Mouse (Mus musculus): ENCODE measurements at regions not wholly inside any gene's neighbourhood (a gene's known extent, or its start where the extent isn't known, plus 50 kb on each side); places are given as distances from the start of the nearest gene placed in this dataset.

DNA sequence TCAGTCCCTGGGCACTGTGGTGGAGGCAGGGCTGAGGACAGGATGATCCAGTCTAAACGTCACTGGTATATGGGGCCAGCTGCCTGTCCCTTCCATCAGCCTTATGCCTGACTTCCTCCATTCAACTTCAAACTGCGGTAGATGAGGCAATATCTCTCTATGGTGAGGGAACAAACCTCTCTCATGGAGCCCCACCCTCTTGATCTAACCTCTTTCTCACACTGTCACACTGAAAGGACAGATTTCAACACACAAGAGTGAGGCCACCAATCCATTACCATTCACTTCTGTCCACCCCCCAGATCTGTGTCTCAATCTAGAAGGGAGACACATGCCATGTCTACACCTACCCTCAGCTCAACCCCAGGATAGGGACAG is 92.5 kb upstream of the Smad3 start:
- in situ Hi-C loops (cut with MboI) = no loop called here

DNA sequence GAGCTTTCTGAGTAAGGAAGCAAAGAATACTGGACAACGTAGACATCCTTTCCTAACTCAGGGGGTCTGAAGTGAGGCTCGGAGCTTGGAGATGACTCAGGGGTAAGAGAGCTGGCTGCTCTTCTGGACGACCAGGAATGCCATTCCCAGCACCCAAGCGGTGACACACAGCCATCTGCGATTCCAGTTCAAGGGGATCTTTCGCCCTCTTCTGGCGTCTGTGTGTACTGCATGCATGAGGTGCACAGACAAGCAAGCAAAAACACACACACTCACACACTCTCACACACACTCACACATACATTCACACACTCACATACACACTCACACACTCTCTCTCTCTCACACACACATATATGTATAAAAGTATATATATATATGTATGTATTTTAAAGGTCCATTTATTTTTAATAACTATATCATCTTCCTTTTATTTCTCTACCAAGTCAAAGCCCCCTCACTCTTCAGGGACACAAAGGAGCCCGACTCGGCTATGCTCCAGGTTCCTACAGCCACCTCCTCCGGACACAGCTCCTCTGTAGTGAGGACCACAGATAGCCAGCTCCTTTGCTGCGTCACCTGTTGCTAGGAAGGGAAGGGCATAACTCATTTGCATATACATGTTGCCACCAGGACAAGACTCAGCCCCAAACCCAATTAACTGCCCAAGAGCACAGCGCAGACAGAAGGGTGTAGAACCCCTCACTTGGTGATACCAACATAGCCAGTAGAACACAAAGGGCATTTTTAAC is 91.9 kb upstream of the Smad3 start:
- in situ Hi-C loops (cut with MboI) = loop anchor here (10.0 kb wide), 1 partner anchor 275 kb away; no protein-coding TSS in a partner anchor

DNA sequence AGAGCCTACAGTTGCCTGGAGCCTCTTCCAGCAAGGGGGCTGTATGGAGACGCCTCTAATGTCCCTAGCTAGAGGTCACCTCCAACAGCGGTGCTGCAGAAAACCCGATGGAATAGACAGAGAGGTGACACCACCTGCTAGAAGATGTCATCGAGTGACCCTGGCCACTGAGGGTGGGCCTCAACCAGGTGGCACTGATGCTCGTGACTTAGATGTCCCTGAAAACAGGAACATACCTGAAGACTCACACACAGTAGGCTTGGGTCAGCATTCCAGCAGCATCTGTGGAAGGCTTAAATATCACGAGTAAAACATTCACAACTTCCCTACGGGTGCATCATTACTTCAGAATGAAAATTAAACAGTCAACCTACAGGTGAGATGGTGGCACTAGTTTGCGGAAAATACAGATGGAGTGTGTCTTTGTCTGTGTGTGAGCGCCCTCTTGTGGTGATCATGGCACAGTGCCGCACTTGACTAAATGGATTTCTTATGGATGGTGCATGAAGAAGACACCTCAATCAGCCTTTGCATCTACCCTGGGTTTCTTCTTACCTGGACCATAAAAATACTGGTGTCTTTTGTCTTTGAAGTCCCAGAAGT is 86.2 kb upstream of the Smad3 start:
- in situ Hi-C loops (cut with MboI) = loop anchor here (10.0 kb wide), 1 partner anchor 269 kb away; no protein-coding TSS in a partner anchor

DNA sequence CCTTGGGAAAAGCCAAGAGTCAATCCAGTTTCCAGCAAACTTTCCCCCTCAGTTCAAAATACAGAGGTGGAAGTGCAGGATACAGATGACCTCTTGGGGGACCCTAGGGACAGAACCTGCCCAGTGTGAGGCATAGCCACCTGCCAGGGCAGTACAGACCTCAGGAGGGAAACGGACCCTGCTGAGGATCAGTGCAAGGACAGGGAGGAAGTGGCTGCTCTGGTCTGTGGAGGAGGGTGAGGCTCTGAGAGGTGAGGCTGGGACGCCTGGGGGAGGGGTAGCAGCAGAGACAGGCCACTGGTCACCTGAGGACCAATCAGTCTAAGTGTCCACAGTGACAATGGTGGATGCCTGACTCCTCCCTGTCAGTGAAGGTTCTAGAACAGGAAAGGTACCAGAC is 85.6 kb upstream of the Smad3 start:
- in situ Hi-C loops (cut with MboI) = loop anchor here (10.0 kb wide), 1 partner anchor 269 kb away; no protein-coding TSS in a partner anchor

DNA sequence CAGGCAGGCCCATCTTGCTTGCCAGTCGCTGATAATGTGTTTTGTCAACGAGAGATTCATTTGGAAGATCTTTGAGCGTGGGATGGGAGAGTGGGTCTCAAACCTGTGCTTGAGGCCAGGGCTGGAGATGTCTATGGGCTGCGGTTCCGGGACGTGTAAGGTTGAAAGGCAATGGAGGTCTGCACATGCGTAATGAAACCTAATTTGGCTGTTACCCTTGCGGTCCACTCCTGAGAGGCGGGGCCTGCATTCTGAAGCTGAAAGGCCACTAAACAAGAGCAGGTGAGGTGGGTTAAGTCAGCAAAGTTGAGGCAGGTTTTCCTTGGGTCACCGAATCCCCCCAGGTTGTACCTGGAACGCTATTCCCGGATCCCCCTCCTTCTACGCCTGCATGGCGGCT is 83.3 kb upstream of the Smad3 start:
- in situ Hi-C loops (cut with MboI) = loop anchor here (10.0 kb wide), 1 partner anchor 266 kb away; no protein-coding TSS in a partner anchor

DNA sequence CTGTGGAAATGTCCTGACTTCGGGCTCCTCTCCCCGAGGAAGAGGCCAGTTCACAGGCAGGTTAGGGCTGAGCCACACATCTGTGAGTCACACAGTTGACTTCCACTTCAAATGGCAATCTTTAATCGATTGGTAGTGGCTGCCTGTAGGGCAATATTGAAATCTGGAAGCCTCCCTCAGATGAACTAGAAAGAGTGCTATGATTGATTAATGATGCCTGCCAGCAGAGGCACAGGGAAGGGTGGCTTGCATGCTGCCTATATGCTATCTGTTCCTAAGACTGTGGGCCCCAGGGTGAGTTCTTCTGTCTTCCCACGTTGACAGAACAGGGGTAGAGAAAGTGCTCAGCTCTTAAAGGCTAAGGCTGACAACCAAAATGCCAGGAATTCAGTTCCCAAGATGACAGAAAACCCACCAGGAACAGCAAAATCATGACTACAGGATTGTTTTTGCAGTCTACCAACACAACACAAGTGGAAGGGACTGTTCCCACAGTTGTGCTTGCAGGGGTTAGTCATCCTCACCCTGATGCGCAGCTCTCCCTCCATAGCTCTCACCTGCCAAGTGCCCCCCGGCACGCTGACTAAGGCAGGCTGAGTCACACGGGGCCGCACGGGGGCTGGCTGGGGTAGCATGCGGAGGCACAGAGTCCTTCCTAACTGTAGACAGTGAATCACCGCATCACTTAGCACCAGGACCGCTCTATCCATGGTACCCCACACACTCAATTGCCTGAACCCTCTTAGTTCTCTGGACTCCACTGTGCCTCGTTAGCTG is 81.4 kb upstream of the Smad3 start:
- in situ Hi-C loops (cut with MboI) = no loop called here

DNA sequence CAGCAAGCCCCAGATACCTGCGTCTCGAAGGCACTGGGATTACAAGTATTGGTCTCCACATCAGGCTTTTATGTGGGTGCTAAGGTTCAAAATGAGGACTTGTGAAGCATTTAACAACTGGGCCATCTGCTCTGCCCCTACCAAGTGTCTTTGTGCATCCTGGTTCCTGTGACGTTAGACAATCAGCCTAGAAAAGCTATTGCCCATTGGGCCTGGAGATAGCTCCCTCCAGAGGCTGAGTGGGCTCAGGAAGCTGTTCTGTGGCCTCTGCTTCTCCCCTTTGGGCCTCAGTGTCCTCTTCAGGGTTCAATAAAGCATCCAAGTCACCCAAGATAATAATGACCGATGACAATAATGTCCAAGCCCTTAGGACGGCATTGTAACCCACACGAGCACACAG is 79.8 kb upstream of the Smad3 start:
- in situ Hi-C loops (cut with MboI) = no loop called here

DNA sequence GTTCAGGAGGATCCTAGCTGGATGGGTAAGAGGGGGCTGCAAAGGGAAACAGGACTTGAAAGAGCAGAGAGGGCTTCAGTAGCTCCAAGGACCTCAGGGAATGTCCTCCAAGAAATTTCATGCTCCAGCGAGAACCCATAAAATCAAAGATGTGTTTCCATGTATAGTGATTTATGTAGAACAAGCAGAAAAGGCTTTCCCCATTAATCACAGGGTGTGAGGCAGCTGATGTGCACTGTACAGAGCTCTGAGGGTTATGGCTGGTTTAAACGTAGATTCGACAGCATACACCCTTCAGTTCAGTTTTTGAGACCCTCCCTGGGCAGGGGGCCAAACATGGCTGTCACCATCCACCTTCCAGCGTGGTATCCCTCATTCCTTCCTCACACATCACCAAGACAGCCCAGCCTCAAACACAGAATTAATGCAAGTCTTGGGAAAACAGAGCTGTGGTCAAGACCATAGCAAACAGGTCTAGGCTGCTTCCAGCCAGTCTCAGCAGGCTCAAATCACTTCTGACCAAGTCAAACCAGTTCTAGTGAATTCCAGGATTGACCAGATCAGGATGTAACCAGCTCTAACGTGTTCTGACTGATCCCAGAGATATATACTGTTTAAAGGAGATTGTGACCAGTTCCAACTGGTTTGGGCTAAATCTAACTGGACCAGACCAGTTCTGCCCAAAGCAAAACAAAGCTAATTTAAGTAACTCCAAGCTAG is 78.9 kb upstream of the Smad3 start:
- in situ Hi-C loops (cut with MboI) = no loop called here

DNA sequence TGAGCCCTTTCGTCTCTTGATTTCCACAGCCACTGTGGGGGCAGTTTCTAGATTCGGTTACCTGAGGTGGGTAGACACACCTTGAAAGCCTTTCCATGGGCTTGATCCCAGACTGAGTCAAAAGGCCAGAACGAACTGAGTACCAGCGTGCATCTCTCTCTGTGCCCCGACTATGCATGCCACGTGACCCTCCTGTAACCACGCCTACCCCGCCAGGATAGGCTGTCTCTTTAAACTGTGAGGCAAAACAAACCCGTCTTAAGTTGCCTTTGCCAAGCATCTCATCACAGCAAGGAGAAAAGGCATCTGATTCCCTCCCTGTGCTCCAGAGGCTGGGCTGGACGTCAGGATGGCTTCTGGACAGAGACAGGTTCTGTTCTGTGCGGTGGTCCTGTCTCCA is 78.2 kb upstream of the Smad3 start:
- in situ Hi-C loops (cut with MboI) = no loop called here

DNA sequence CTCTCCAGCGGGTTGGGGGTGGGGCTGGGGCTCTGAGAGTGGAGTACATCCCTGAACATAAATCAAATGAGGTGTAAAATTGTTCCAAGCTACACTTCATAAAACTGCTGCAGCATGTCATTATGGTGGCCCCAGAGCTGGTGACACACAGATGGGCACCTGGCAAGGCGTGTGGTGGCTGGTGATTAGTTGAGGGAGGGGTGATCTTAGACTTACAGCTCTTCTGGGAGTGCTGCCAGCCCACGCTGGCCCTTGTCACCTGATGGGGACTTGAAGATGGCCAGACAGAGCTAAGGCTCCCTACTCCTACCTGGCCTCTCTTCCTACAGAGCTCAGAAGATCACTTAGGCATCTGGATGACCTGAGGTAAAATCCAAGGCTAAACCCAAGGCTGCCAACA is 76.6 kb upstream of the Smad3 start:
- in situ Hi-C loops (cut with MboI) = no loop called here

DNA sequence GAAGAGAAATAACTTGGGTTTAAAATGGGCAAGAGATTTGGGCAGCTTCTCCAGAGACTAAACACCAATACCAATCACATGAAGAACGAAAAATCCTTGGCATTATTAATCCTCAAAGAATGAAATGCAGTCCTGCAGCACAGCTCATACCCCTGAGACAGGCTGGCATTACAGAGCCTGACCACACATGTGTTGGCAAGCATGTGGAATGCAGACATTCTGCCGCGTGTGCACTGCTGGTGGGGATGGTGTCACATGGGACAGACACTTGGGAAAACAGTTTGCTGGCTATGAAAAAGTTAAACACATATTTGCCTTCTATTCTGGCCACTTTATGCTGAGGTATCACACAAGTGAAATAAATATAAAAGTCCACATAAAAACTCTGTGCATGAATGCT is 60.4 kb upstream of the Smad3 start:
- in situ Hi-C loops (cut with MboI) = no loop called here

DNA sequence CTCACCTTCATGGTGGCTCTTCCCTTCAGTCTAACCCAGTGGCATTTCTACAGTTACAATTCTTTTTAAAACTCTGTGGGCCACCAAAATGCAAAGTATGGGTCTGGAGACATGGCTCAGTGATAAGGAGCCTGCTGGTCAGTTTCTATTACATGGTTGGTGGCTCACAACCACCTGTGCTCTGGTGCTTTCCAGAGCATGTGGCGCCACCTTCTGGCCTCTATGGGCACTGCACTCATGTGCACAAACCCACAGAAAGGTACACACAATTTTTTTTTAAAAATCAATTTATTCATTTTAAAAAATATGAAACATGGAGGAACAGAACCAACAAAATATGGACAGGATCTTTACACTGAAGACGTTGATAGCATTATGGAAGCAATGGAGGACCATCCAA is 58.7 kb upstream of the Smad3 start:
- in situ Hi-C loops (cut with MboI) = no loop called here

DNA sequence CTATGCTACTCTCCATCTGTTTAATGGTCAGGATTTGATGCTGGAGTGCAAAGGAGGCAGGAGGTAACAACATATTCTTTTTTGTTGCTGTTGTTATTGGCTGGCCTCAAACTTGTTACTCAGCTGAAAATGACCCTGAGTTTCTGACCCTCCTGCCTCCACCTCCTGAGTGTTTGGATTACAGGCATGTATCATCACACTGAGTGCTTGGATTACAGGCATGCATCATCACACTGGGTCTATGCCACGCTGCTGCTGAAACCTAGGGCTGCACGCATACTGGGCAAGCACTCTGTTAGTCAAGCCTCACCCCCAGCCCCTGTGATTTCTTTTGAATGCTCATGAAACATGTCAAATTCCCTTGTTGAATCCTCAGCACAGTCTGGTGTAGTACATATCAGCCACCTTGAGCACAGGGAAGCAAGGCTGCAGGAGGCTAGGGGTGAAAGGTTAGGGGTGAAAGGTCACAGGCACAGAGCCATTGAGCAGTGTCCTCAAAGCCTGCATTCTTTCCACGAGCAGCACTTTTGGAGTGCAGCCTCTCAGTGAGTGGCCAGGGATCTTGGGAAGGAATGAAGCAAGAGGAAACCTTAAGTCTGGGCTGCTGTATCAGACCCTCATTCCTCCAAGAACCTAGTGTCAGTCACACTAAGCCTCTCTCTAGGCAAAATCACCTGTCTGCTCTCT is 52.2 kb upstream of the Smad3 start:
- in situ Hi-C loops (cut with MboI) = no loop called here

All from mature B cell (primary cell).